Mouse (Mus musculus) layer of hippocampus, adult 18-20 months (tissue): Measurements from ENCODE around the gene Tceanc2. TPM values are rescaled to one million over a fixed set of nuclear protein-coding genes. Genes with fewer than 3 reads are reported as not detected.

Experiments
- DNase-seq, 2 experiments: peaks; one replicate each; pipeline ENCODE4 v3.0.0; 2022; ENCODE audit warnings: low spot score in 2 of 2
- total RNA-seq, 2 experiments: library from RNA; stranded (reverse); gene quantifications; 2 replicates each; pipeline ENCODE4 v1.2.3; 2021

Tceanc2 gene
- total RNA-seq, 2 experiments from 2014 or later = 17.2 to 17.3 TPM

GRCm38 (mm10) chr4:107091696-107092095 is 87.2 kb downstream of the Tceanc2 start:
- no peak for DNase-seq

GRCm38 (mm10) chr4:107084858-107085257 is 94.1 kb downstream of the Tceanc2 start:
- peak; percentile 77 to 84 for DNase-seq

GRCm38 (mm10) chr4:107084343-107084742 is 94.6 kb downstream of the Tceanc2 start:
- DNase-seq = peak in 1 of 2 experiments; percentile 23

Other genes starting within 250 kb of the Tceanc2 start
- gene Mrpl37, start 112.2 kb downstream of the Tceanc2 start, total RNA-seq = 10 to 100 TPM; 56.7 to 58.7 TPM
- gene Cyb5rl, start 112.1 kb downstream of the Tceanc2 start, total RNA-seq = 1 to 10 TPM; 7.8 TPM
- not detected for gene Cdcp2, start 82.2 kb downstream of the Tceanc2 start, total RNA-seq
- gene Tmem59, start 717 bp downstream of the Tceanc2 start, total RNA-seq = 100 to 1,000 TPM; 224 to 234 TPM
- not detected for gene Ldlrad1, start 30.1 kb upstream of the Tceanc2 start, total RNA-seq
- gene Lrrc42, start 74.4 kb upstream of the Tceanc2 start, total RNA-seq = 10 to 100 TPM; 35.7 to 37.7 TPM
- 10 to 100 TPM; 21.8 to 23.0 TPM for gene Hspb11, start 74.5 kb upstream of the Tceanc2 start, total RNA-seq
- gene Dio1, start 128.1 kb upstream of the Tceanc2 start, total RNA-seq = not detected
- 10 to 100 TPM; 54.9 to 58.4 TPM for gene Yipf1, start 135.2 kb upstream of the Tceanc2 start, total RNA-seq
- gene Ndc1, start 188.7 kb upstream of the Tceanc2 start, total RNA-seq = 10 to 100 TPM; 10.8 to 12.6 TPM